Mouse (Mus musculus): ENCODE measurements around the gene Diexf. TPM values are rescaled to one million over a fixed set of nuclear protein-coding genes. Genes with fewer than 3 reads are reported as not detected.

Diexf gene
- total RNA-seq, 2 experiments from 2014 or later = 26.5 to 28.6 TPM

- peak; percentile 70 for DNase-seq
- intact Hi-C loops (cut with DNase I) = no loop called here
These were observed 40.4 kb downstream of the Diexf start for GRCm38 (mm10) chr1:193089683-193090082.

GRCm38 (mm10) chr1:193089211-193089610, 40.9 kb downstream of the Diexf start:
- peak; percentile 62 for DNase-seq
- intact Hi-C loops (cut with DNase I) = no loop called here

GRCm38 (mm10) chr1:193086842-193087476, 43.1 kb downstream of the Diexf start:
- DNase-seq = peak; percentile 53

GRCm38 (mm10) chr1:193086111-193086841, 43.8 kb downstream of the Diexf start:
- DNase-seq = no peak
- intact Hi-C loops (cut with DNase I) = no loop called here

More at GRCm38 (mm10) chr1:193086842-193087476, 43.1 kb downstream of the Diexf start:
- intact Hi-C loops (cut with DNase I) = no loop called here

- intact Hi-C loops (cut with DNase I) = no loop called here
- DNase-seq = no peak
These were observed 44.5 kb downstream of the Diexf start for GRCm38 (mm10) chr1:193085541-193086020.

GRCm38 (mm10) chr1:193084016-193084415, 46.1 kb downstream of the Diexf start:
- intact Hi-C loops (cut with DNase I) = no loop called here

GRCm38 (mm10) chr1:193083051-193083450, 47.0 kb downstream of the Diexf start:
- intact Hi-C loops (cut with DNase I) = no loop called here
- no peak for DNase-seq

More at GRCm38 (mm10) chr1:193084016-193084415, 46.1 kb downstream of the Diexf start:
- DNase-seq = no peak

GRCm38 (mm10) chr1:193082311-193082921, 47.7 kb downstream of the Diexf start:
- intact Hi-C loops (cut with DNase I) = no loop called here
- no peak for DNase-seq

- intact Hi-C loops (cut with DNase I) = no loop called here
- DNase-seq = no peak
These were observed 67.5 kb downstream of the Diexf start for GRCm38 (mm10) chr1:193062618-193063017.

GRCm38 (mm10) chr1:193060167-193060566, 69.9 kb downstream of the Diexf start:
- DNase-seq = no peak
- intact Hi-C loops (cut with DNase I) = no loop called here

GRCm38 (mm10) chr1:193059596-193059995, 70.5 kb downstream of the Diexf start:
- intact Hi-C loops (cut with DNase I) = no loop called here
- peak; percentile 10 for DNase-seq

GRCm38 (mm10) chr1:193054401-193054800, 75.7 kb downstream of the Diexf start:
- intact Hi-C loops (cut with DNase I) = no loop called here
- DNase-seq = no peak

GRCm38 (mm10) chr1:193053065-193053464, 77.0 kb downstream of the Diexf start:
- DNase-seq = no peak
- intact Hi-C loops (cut with DNase I) = no loop called here

GRCm38 (mm10) chr1:193047616-193048015, 82.5 kb downstream of the Diexf start:
- DNase-seq = no peak
- intact Hi-C loops (cut with DNase I) = no loop called here

- DNase-seq = no peak
- intact Hi-C loops (cut with DNase I) = no loop called here
These were observed 87.2 kb downstream of the Diexf start for GRCm38 (mm10) chr1:193042760-193043295.

Other genes with a start within 250 kb of the Diexf start
- 10 to 100 TPM; 28.6 to 29.0 TPM for gene Syt14, start 94.5 kb downstream of the Diexf start, total RNA-seq (2021)
- 1 to 10 TPM in 1 of 2 experiments, under 1 TPM in 1; 0.79 to 1.1 TPM for gene Irf6, start 22.8 kb upstream of the Diexf start, total RNA-seq (2021)
- 1 to 10 TPM; 6.8 to 7.8 TPM for gene A130010J15Rik, start 37.8 kb upstream of the Diexf start, total RNA-seq (2021)
- 1 to 10 TPM; 1.0 to 2.0 TPM for gene Traf3ip3, start 71.4 kb upstream of the Diexf start, total RNA-seq (2021)
- 1 to 10 TPM in 1 of 2 experiments, under 1 TPM in 1; 0.91 to 1.0 TPM for gene Lamb3, start 77.4 kb upstream of the Diexf start, total RNA-seq (2021)
- gene Hsd11b1, start 133.8 kb upstream of the Diexf start, total RNA-seq (2021) = 1 to 10 TPM; 3.2 to 3.4 TPM
- 1 to 10 TPM; 3.1 to 3.7 TPM for gene G0s2, start 142.9 kb upstream of the Diexf start, total RNA-seq (2021)
- gene Camk1g, start 240.0 kb upstream of the Diexf start, total RNA-seq (2021) = 10 to 100 TPM; 36.4 to 39.0 TPM

All from left cerebral cortex, postnatal 4 days (tissue).